Mouse (Mus musculus) c-Kit-positive CD71-positive TER-119-negative erythroid progenitor cells, embryonic 14.5 days (primary cell): ENCODE data around the gene Cdadc1.

Experiments used
- DNase-seq: peaks from one replicate; pipeline ENCODE4 v3.0.0-alpha.2; 2013; ENCODE audit warnings: low read depth

The Cdadc1 gene

GRCm38 (mm10) chr14:59543956-59544355 lies 53.8 kb downstream of the Cdadc1 start:
- DNase-seq = no peak

GRCm38 (mm10) chr14:59543158-59543826 lies 54.5 kb downstream of the Cdadc1 start:
- no peak for DNase-seq

GRCm38 (mm10) chr14:59540761-59541160 lies 57.0 kb downstream of the Cdadc1 start:
- no peak for DNase-seq

- no peak for DNase-seq
Measured at GRCm38 (mm10) chr14:59540230-59540629, 57.5 kb downstream of the Cdadc1 start.

- no peak for DNase-seq
Measured at GRCm38 (mm10) chr14:59537829-59538432, 59.8 kb downstream of the Cdadc1 start.

- no peak for DNase-seq
Measured at GRCm38 (mm10) chr14:59533908-59534307, 63.9 kb downstream of the Cdadc1 start.

GRCm38 (mm10) chr14:59532986-59533385 lies 64.8 kb downstream of the Cdadc1 start:
- no peak for DNase-seq

- no peak for DNase-seq
Measured at GRCm38 (mm10) chr14:59530801-59531200, 67.0 kb downstream of the Cdadc1 start.

GRCm38 (mm10) chr14:59525843-59526242 lies 71.9 kb downstream of the Cdadc1 start:
- no peak for DNase-seq

- DNase-seq = no peak
Measured at GRCm38 (mm10) chr14:59513922-59514444, 83.8 kb downstream of the Cdadc1 start.
